Mouse (Mus musculus): ENCODE measurements around the gene 4931428F04Rik. TPM values are rescaled to one million over a fixed set of nuclear protein-coding genes. Genes with fewer than 3 reads are reported as not detected.

4931428F04Rik gene
- 4.2 and 6.0 TPM in 2 replicates for polyA plus RNA-seq (2012; rRNA removed)

GRCm38 (mm10) chr8:105289805-105290460 is at the start of gene 4931428F04Rik:
TSS of gene 4931428F04Rik (minus strand) at chr8:105289864.
- peak within 1 kb of the TSS; percentile 75 for H3K4me3 ChIP-seq (replicated peaks; ENCODE audit: extremely low read depth, low read depth, low read length)
- TF ChIP-seq CTCF (IDR thresholded peaks at IDR 0.05; ENCODE audit: insufficient read depth, low read length): no peak; the same call in 1 of the 2 replicates
- TF ChIP-seq POLR2A (IDR thresholded peaks at IDR 0.05; ENCODE audit: borderline replicate concordance, extremely low read depth, low read depth, low read length): no peak
- 8% methylated on average over 43 of the region's 43 CpGs for WGBS
- peaks cover 12% of the 10 kb centered on the region for H3K4me1 ChIP-seq (ENCODE audit: control insufficient read depth, insufficient read depth, low read length)
- peak; percentile 36 for DNase-seq

- DNase-seq: no peak
- H3K4me1 ChIP-seq (ENCODE audit: control insufficient read depth, insufficient read depth, low read length): peaks cover 27% of the 10 kb centered on the region
- 36% methylated on average over 4 of the region's 4 CpGs for WGBS
- H3K4me3 ChIP-seq (replicated peaks; ENCODE audit: extremely low read depth, low read depth, low read length): no peak overlapping the region
- no peak for TF ChIP-seq CTCF (IDR thresholded peaks at IDR 0.05; ENCODE audit: insufficient read depth, low read length)
- TF ChIP-seq POLR2A (IDR thresholded peaks at IDR 0.05; ENCODE audit: borderline replicate concordance, extremely low read depth, low read depth, low read length): no peak
Observed at GRCm38 (mm10) chr8:105338992-105339391, 49.3 kb upstream of the 4931428F04Rik start.

GRCm38 (mm10) chr8:105336373-105337130 is 46.9 kb upstream of the 4931428F04Rik start:
- Histone ChIP-seq H3K4me1 (ENCODE audit: control insufficient read depth, insufficient read depth, low read length) (peaks cover 21% of the 10 kb centered on the region), H3K4me3 (replicated peaks; ENCODE audit: extremely low read depth, low read depth, low read length) (no peak overlapping the region)
- WGBS: 86% methylated on average over 32 of the region's 32 CpGs
- TF ChIP-seq POLR2A (IDR thresholded peaks at IDR 0.05; ENCODE audit: borderline replicate concordance, extremely low read depth, low read depth, low read length) (no peak), CTCF (IDR thresholded peaks at IDR 0.05; ENCODE audit: insufficient read depth, low read length) (no peak)
- DNase-seq: no peak

GRCm38 (mm10) chr8:105332523-105332922 is 42.9 kb upstream of the 4931428F04Rik start:
- 67% methylated on average over 2 of the region's 2 CpGs for WGBS
- Histone ChIP-seq H3K4me1 (ENCODE audit: control insufficient read depth, insufficient read depth, low read length) (no peaks in the 10 kb centered on the region; the same call in 1 of the 2 replicates), H3K4me3 (replicated peaks; ENCODE audit: extremely low read depth, low read depth, low read length) (no peak overlapping the region)
- TF ChIP-seq CTCF (IDR thresholded peaks at IDR 0.05; ENCODE audit: insufficient read depth, low read length) (no peak), POLR2A (IDR thresholded peaks at IDR 0.05; ENCODE audit: borderline replicate concordance, extremely low read depth, low read depth, low read length) (no peak)
- DNase-seq: no peak

- H3K4me1 ChIP-seq (ENCODE audit: control insufficient read depth, insufficient read depth, low read length): peaks cover 4% of the 10 kb centered on the region
- WGBS: 89% methylated on average over 9 of the region's 9 CpGs
Observed at GRCm38 (mm10) chr8:105331931-105332330, 42.3 kb upstream of the 4931428F04Rik start.

GRCm38 (mm10) chr8:105331469-105331868 is 41.8 kb upstream of the 4931428F04Rik start:
- TF ChIP-seq POLR2A (IDR thresholded peaks at IDR 0.05; ENCODE audit: borderline replicate concordance, extremely low read depth, low read depth, low read length) (no peak), CTCF (IDR thresholded peaks at IDR 0.05; ENCODE audit: insufficient read depth, low read length) (no peak)
- no peak for DNase-seq
- WGBS: 90% methylated on average over 22 of the region's 22 CpGs

More at GRCm38 (mm10) chr8:105331931-105332330, 42.3 kb upstream of the 4931428F04Rik start:
- TF ChIP-seq POLR2A (IDR thresholded peaks at IDR 0.05; ENCODE audit: borderline replicate concordance, extremely low read depth, low read depth, low read length) (no peak), CTCF (IDR thresholded peaks at IDR 0.05; ENCODE audit: insufficient read depth, low read length) (no peak)
- no peak for DNase-seq
- no peak overlapping the region for H3K4me3 ChIP-seq (replicated peaks; ENCODE audit: extremely low read depth, low read depth, low read length)

GRCm38 (mm10) chr8:105330325-105330724 is 40.7 kb upstream of the 4931428F04Rik start:
- H3K4me3 ChIP-seq (replicated peaks; ENCODE audit: extremely low read depth, low read depth, low read length): no peak overlapping the region
- peaks cover 5% of the 10 kb centered on the region for H3K4me1 ChIP-seq (ENCODE audit: control insufficient read depth, insufficient read depth, low read length)
- no peak for DNase-seq
- WGBS: 87% methylated on average over 12 of the region's 12 CpGs
- TF ChIP-seq POLR2A (IDR thresholded peaks at IDR 0.05; ENCODE audit: borderline replicate concordance, extremely low read depth, low read depth, low read length) (no peak), CTCF (IDR thresholded peaks at IDR 0.05; ENCODE audit: insufficient read depth, low read length) (no peak)

More at GRCm38 (mm10) chr8:105331469-105331868, 41.8 kb upstream of the 4931428F04Rik start:
- no peak overlapping the region for H3K4me3 ChIP-seq (replicated peaks; ENCODE audit: extremely low read depth, low read depth, low read length)
- peaks cover 5% of the 10 kb centered on the region for H3K4me1 ChIP-seq (ENCODE audit: control insufficient read depth, insufficient read depth, low read length)

- TF ChIP-seq CTCF (IDR thresholded peaks at IDR 0.05; ENCODE audit: insufficient read depth, low read length) (no peak), POLR2A (IDR thresholded peaks at IDR 0.05; ENCODE audit: borderline replicate concordance, extremely low read depth, low read depth, low read length) (no peak)
- H3K4me3 ChIP-seq (replicated peaks; ENCODE audit: extremely low read depth, low read depth, low read length): peak overlapping the region; percentile 91
- 27% methylated on average over 6 of the region's 6 CpGs for WGBS
- no peak for DNase-seq
- peaks cover 5% of the 10 kb centered on the region for H3K4me1 ChIP-seq (ENCODE audit: control insufficient read depth, insufficient read depth, low read length)
Observed at GRCm38 (mm10) chr8:105326968-105327367, 37.3 kb upstream of the 4931428F04Rik start.

- TF ChIP-seq CTCF (IDR thresholded peaks at IDR 0.05; ENCODE audit: insufficient read depth, low read length) (0 out of 2 replicates have a peak, but pooled peaks have one; percentile 17), POLR2A (IDR thresholded peaks at IDR 0.05; ENCODE audit: borderline replicate concordance, extremely low read depth, low read depth, low read length) (peak; percentile 94)
- WGBS: under 1% methylated on average over 36 of the region's 36 CpGs
- peak; percentile 97 for DNase-seq
- Histone ChIP-seq H3K4me1 (ENCODE audit: control insufficient read depth, insufficient read depth, low read length) (peaks cover 5% of the 10 kb centered on the region), H3K4me3 (replicated peaks; ENCODE audit: extremely low read depth, low read depth, low read length) (peak within 1 kb of the TSS; percentile 91)
Observed at GRCm38 (mm10) chr8:105326141-105326672, 36.5 kb upstream of the 4931428F04Rik start, which contains the start of the genes Lrrc29 and Tmem208. TSS of gene Lrrc29 (minus strand) at chr8:105326278. TSS of gene Tmem208 (plus strand) at chr8:105326354.
